Mouse (Mus musculus) intestine, embryonic 16.5 days (tissue): ENCODE measurements around the gene Eif5b. TPM values are rescaled to one million over a fixed set of nuclear protein-coding genes. Genes with fewer than 3 reads are reported as not detected.

Experiments
- ATAC-seq: fragments of 200-750 bp; cut with Nextera tagmentation; 2 replicates; pipeline ENCODE4 v1.8.0; 2017; ENCODE audit warnings: moderate TSS enrichment, moderate library complexity
- H3K27ac ChIP-seq: fragments of 300-500 bp; sonication (generic); 2 replicates; pipeline ENCODE4 v1.5.1; 2014; ENCODE audit warnings: mild to moderate bottlenecking, low read length
- H3K27me3 ChIP-seq: fragments of 300-500 bp; sonication (generic); replicated peaks from 2 replicates; pipeline ENCODE4 v1.6.1; 2014; ENCODE audit warnings: low read length, control low read depth, mixed read lengths; ENCODE audit not compliant: control insufficient read depth, insufficient read depth
- H3K36me3 ChIP-seq: fragments of 300-500 bp; sonication (generic); 2 replicates; pipeline ENCODE4 v1.6.1; 2014; ENCODE audit warnings: low read length, control low read depth; ENCODE audit not compliant: control insufficient read depth, insufficient read depth
- H3K4me1 ChIP-seq: fragments of 300-500 bp; sonication (generic); 2 replicates; pipeline ENCODE4 v1.6.1; 2014; ENCODE audit warnings: low read length, control low read depth, mixed read lengths; ENCODE audit not compliant: control insufficient read depth, insufficient read depth
- H3K4me2 ChIP-seq: fragments of 300-500 bp; sonication (generic); 2 replicates; pipeline ENCODE4 v1.6.1; 2014; ENCODE audit warnings: low read depth, low read length, control low read depth
- H3K4me3 ChIP-seq: fragments of 300-500 bp; sonication (generic); 2 replicates; pipeline ENCODE4 v1.5.1; 2014; ENCODE audit warnings: mild to moderate bottlenecking, low read length
- H3K9ac ChIP-seq: fragments of 300-500 bp; sonication (generic); 2 replicates; pipeline ENCODE4 v1.6.1; 2014; ENCODE audit warnings: low read depth, low read length
- H3K9me3 ChIP-seq: fragments of 300-500 bp; sonication (generic); 2 replicates; pipeline ENCODE4 v1.6.1; 2016; ENCODE audit warnings: low read length, control low read depth; ENCODE audit not compliant: control insufficient read depth
- WGBS: fragments of 180-500 bp; shearing (Covaris S2); extraction: QIAGEN DNeasy Blood & Tissue Kit; methylation state at CpG from one replicate; pipeline ENCODE4 v1.1.7; 2014; 5-methylcytosine and 5-hydroxymethylcytosine counted together
- polyA plus RNA-seq: library from polyadenylated mRNA; unstranded; fragments of >200 nt; fragmentation: Nextera tagmentation; extraction: Ambion mirVana; gene quantifications from 2 replicates; pipeline ENCODE4 v1.2.1, GENCODE M21; 2015

Eif5b gene
- polyA plus RNA-seq, 1 experiment from 2014 or later, result 21.1 TPM

GRCm38 (mm10) chr1:38014551-38015203 is 16.9 kb downstream of the Eif5b start:
- Histone ChIP-seq H3K9ac (no peak overlapping the region), H3K4me2 (no peak overlapping the region), H3K36me3 (peaks cover 3% of the 10 kb centered on the region; the same call in 1 of the 2 replicates), H3K9me3 (no peaks in the 10 kb centered on the region), H3K27ac (no peak overlapping the region), H3K27me3 (no peaks in the 10 kb centered on the region), H3K4me1 (no peaks in the 10 kb centered on the region; the same call in 1 of the 2 replicates), H3K4me3 (no peak overlapping the region)
- ATAC-seq, result no peak
- WGBS, result 94% methylated on average over 2 of the region's 2 CpGs

DNA sequence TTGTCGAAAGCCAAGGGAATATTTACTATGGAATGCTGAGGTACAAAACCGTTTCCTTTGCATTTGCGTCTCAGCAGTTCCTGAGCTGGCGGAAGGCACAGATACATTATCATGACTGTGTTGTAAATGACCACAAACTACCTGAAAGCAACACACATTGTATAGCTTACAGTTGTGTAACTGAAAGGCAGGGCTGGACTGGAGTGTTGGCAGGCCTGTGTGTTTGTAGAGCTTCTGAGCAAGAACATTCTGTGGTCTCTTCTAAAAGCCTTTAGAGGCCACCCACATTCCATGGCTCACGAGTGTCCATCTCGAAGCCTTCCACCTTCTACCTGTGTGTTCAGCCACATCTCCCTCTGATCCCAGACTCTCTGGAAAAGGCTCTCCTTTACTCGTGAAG is 29.5 kb downstream of the Eif5b start:
- H3K4me3 ChIP-seq, result no peak overlapping the region
- no peak overlapping the region for H3K27ac ChIP-seq
- H3K4me1 ChIP-seq, result no peaks in the 10 kb centered on the region
- no peak for ATAC-seq
- WGBS, result 91% methylated on average over 7 of the region's 7 CpGs
- H3K36me3 ChIP-seq, result peaks cover 3% of the 10 kb centered on the region; the same call in 1 of the 2 replicates
- H3K9me3 ChIP-seq, result no peaks in the 10 kb centered on the region
- no peak overlapping the region for H3K4me2 ChIP-seq
- no peak overlapping the region for H3K9ac ChIP-seq
- no peaks in the 10 kb centered on the region for H3K27me3 ChIP-seq

GRCm38 (mm10) chr1:38031391-38031790 is 33.6 kb downstream of the Eif5b start:
- no peaks in the 10 kb centered on the region for H3K9me3 ChIP-seq
- 88% methylated on average over 5 of the region's 5 CpGs for WGBS
- H3K4me3 ChIP-seq, result no peak overlapping the region
- H3K4me2 ChIP-seq, result no peak overlapping the region
- no peak for ATAC-seq
- H3K9ac ChIP-seq, result no peak overlapping the region
- H3K4me1 ChIP-seq, result no peaks in the 10 kb centered on the region
- peaks cover 10% of the 10 kb centered on the region for H3K36me3 ChIP-seq
- no peaks in the 10 kb centered on the region for H3K27me3 ChIP-seq
- H3K27ac ChIP-seq, result no peak overlapping the region

DNA sequence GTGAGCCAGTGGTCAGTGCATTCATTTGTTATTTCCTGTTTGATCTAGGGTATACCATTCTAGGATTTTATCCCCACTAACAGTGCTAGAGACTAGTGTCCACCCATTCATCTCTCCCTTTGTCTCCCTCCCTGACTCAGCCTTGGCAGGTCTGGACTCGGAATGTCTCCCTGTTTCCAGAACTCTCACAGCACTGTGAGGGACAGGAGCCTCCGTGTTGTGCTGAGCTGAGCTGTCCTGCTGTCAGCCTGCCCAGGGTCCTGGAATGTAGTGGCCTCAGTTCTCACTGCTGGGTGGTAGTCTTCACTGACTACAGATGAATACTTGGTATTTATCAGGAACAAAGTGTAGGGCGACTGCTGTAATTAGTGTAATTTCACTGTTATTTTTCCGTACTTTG is 37.7 kb downstream of the Eif5b start:
- 93% methylated on average over 4 of the region's 4 CpGs for WGBS
- no peak overlapping the region for H3K4me2 ChIP-seq
- no peaks in the 10 kb centered on the region for H3K27me3 ChIP-seq
- H3K4me1 ChIP-seq, result no peaks in the 10 kb centered on the region
- H3K4me3 ChIP-seq, result no peak overlapping the region
- ATAC-seq, result no peak
- H3K9ac ChIP-seq, result no peak overlapping the region
- H3K9me3 ChIP-seq, result no peaks in the 10 kb centered on the region
- H3K36me3 ChIP-seq, result peaks cover 21% of the 10 kb centered on the region
- no peak overlapping the region for H3K27ac ChIP-seq

DNA sequence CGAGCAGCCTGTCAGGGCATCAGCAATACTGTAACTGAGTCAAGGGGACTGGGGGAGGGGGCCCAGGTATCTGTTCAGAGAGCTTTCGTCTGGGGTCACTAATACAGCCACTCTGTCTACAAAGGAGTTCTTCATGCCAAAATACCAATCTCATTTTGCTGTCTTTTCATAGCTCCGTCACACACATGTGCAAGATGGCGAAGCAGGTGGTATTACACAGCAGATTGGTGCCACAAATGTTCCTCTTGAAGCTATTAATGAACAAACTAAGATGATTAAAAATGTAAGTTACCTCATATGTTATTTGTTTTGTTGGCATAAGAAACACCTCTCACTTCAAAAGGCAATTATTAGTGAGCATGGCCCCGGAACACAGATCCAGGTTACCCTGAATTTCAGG is 39.6 kb downstream of the Eif5b start:
- Histone ChIP-seq H3K4me1 (no peaks in the 10 kb centered on the region), H3K27ac (no peak overlapping the region), H3K36me3 (peaks cover 21% of the 10 kb centered on the region), H3K4me3 (no peak overlapping the region), H3K4me2 (no peak overlapping the region), H3K27me3 (no peaks in the 10 kb centered on the region), H3K9ac (no peak overlapping the region), H3K9me3 (no peaks in the 10 kb centered on the region)
- WGBS, result 94% methylated on average over 5 of the region's 5 CpGs
- no peak for ATAC-seq

GRCm38 (mm10) chr1:38038898-38039297 is 41.1 kb downstream of the Eif5b start:
- Histone ChIP-seq H3K4me1 (no peaks in the 10 kb centered on the region), H3K4me2 (no peak overlapping the region), H3K27ac (no peak overlapping the region), H3K27me3 (no peaks in the 10 kb centered on the region), H3K9ac (no peak overlapping the region), H3K4me3 (no peak overlapping the region), H3K9me3 (no peaks in the 10 kb centered on the region), H3K36me3 (peaks cover 18% of the 10 kb centered on the region)
- 96% methylated on average over 2 of the region's 2 CpGs for WGBS
- ATAC-seq, result no peak

GRCm38 (mm10) chr1:38048121-38048520 is 50.3 kb downstream of the Eif5b start:
- Histone ChIP-seq H3K4me3 (no peak overlapping the region), H3K36me3 (peaks cover 15% of the 10 kb centered on the region), H3K27me3 (no peaks in the 10 kb centered on the region), H3K4me2 (no peak overlapping the region), H3K4me1 (no peaks in the 10 kb centered on the region), H3K9ac (no peak overlapping the region), H3K9me3 (no peaks in the 10 kb centered on the region), H3K27ac (no peak overlapping the region)
- ATAC-seq, result no peak
- 90% methylated on average over 3 of the region's 3 CpGs for WGBS

DNA sequence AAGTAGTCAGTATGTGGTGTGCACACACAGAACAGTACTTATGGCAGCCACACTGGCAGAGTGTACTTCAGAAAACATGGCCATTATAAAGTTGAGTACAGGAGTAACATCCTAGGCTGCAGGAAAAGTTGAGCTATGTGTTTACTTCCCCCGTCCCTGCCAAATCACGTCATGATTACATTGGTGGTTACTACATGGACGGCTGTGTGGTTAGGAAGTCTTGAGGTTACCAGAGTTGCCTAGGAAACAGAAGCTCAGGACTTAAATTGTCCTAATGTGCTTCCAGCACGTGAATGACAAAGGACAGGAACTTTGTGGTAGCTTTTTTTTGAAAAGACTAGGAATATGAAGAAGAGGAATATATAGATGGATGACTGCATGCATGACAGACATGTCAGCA is 51.8 kb downstream of the Eif5b start:
- H3K4me2 ChIP-seq, result no peak overlapping the region
- no peaks in the 10 kb centered on the region for H3K27me3 ChIP-seq
- H3K9ac ChIP-seq, result no peak overlapping the region
- H3K27ac ChIP-seq, result no peak overlapping the region
- no peak overlapping the region for H3K4me3 ChIP-seq
- ATAC-seq, result no peak
- H3K36me3 ChIP-seq, result peaks cover 21% of the 10 kb centered on the region
- 60% methylated on average over 4 of the region's 4 CpGs for WGBS
- H3K9me3 ChIP-seq, result no peaks in the 10 kb centered on the region
- H3K4me1 ChIP-seq, result no peaks in the 10 kb centered on the region

DNA sequence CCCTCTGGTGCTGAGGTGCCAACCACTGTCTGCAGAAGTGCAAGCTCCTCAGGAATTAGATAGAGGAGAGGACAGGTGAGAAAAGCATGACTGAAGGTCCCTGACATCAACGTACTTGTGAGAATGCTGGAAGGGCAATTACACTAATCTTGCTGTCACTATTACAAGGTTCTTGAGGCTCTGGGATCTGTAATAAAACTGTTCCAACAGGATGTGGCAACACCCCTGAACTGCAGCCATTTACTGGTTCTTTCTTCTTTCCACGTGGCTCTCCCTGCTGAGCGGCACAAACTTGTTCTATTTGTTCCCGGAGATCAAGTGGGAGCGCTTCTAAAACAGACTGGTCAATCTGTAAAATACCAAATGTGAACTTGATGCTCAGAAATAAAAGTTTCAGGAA is 57.4 kb downstream of the Eif5b start:
- H3K27ac ChIP-seq, result no peak overlapping the region
- peaks cover 15% of the 10 kb centered on the region for H3K36me3 ChIP-seq
- 74% methylated on average over 5 of the region's 5 CpGs for WGBS
- no peaks in the 10 kb centered on the region for H3K27me3 ChIP-seq
- H3K4me1 ChIP-seq, result no peaks in the 10 kb centered on the region
- H3K4me2 ChIP-seq, result no peak overlapping the region
- no peaks in the 10 kb centered on the region for H3K9me3 ChIP-seq
- H3K4me3 ChIP-seq, result no peak overlapping the region
- no peak overlapping the region for H3K9ac ChIP-seq
- ATAC-seq, result peak; percentile 65

- Histone ChIP-seq H3K4me1 (no peaks in the 10 kb centered on the region), H3K36me3 (peaks cover 22% of the 10 kb centered on the region), H3K9me3 (no peaks in the 10 kb centered on the region), H3K27ac (no peak overlapping the region), H3K9ac (no peak overlapping the region), H3K4me3 (no peak overlapping the region), H3K27me3 (no peaks in the 10 kb centered on the region), H3K4me2 (no peak overlapping the region)
- WGBS, result 78% methylated on average over 6 of the region's 6 CpGs
- ATAC-seq, result no peak
These were observed 60.6 kb downstream of the Eif5b start for GRCm38 (mm10) chr1:38058417-38058816.
